Mouse (Mus musculus) CD4-positive, CD25-positive, alpha-beta regulatory T cell, adult 2 months (primary cell): ENCODE results near the gene Col6a3.

Experiments
- DNase-seq: peaks from one replicate; pipeline ENCODE4 v3.0.0-alpha.2; 2012; ENCODE audit warnings: low read depth, low spot score

Col6a3 gene

DNA sequence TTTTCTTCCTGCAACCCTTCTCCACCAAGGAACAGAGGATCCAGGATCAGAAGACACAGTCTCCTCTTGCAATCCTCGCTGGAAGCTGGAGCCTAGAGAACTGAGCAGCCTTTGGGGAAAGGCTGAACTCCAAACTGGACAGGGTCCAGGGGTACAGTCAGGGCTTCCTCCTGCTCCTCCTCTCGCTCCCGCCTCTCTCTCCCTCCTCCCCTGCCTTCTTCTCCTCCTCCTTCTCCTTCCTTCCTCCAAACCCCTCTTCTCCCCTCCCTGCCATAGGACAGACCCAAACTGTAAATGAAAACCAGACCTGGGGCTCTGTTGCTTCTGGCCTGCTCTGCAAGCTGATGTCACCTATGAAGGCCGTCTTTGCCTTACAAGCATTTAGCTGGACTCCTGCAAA, at the start of gene Col6a3:
Col6a3 (minus strand) TSS at position 136 of the 400 bp plus-strand sequence.
- DNase-seq, result no peak

DNA sequence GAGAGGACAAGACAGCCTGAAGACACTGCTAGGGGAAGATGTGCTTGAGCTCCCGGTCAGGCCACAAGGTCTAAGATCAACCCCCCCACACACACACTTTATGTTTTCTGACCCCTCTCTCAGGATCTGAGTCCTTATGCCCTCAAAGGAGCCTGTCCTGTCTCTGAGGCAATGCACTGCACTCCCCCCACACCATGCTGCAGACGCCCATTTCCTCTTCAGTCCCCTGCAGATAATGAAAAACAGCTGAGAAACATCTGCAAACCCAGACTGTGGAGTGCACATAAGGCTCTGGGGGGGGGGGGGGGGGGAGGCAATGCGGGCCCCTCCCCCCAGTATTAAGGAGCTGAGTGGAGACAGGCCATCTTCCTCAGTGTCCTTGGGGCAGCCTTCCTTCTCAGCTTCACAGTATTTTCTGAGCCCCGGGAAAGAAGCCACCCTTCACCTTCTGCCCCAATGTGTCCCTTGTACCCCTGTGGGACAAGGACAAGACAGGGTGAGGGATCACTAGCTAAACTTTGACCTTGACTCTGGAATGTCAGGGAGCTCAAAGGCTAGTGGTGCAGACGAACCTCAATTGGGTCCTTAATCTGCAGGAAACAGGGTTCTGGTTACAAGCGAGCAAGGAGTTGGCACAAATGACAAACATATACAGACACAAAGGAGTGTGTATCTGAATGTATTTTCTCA, 42.1 kb upstream of the Col6a3 start:
- no peak for DNase-seq

DNA sequence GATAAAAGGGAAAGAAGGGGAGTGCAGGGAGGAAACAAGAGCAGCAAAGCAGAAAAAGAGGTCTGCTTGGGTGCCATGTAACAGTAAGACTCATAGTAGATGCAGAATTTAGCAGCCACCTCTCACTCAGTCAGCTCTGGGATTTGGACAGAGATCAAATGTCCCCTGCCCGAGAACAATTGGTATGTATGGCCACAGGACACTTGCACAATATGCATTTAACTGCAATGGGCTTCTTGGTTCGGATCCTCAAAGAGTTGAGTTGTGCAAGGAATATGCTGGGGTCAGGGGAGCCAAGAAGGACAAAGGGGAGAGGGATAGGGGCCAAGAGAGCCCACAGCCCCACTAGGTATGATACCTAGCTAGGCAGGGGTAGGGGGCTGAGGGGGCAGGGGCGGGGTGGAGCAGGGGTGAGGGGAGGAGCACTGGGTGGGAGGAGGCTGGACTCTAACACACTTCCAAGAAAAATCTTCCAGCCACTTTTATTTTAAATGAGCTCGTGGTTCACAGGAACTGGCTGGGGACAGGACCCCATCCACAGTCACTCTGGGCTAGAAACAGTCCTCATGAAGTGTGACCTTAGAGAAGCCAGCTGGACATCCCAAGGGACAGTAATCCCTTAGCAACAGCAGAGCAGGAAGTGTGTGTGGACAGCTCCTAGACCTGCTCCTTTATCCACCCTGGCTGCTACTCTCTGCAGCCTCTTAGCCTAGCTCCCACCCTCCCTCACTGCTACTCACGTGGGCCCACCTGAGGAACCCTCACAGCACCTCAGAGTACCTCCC, 32.9 kb upstream of the Col6a3 start:
- no peak for DNase-seq

DNA sequence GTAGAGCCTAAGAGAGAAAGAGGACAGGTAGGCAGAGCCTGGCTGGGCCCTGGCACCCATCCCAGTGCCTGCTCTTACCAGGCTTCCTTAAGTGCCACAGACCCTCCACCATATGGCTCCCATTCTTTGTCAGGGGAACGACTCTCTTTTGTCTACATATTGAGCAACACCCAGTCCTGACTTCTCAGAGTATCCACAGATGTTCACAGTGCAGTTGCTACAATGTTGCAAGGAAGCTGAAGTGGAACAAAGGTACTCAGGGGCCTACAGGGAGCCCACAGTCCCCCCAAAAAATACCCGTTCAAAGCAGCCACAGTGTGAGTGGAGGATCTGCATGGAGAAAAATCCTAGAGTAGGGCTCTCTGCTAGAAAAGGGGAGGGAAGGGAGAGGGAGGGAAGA, 32.2 kb upstream of the Col6a3 start:
- DNase-seq, result no peak

DNA sequence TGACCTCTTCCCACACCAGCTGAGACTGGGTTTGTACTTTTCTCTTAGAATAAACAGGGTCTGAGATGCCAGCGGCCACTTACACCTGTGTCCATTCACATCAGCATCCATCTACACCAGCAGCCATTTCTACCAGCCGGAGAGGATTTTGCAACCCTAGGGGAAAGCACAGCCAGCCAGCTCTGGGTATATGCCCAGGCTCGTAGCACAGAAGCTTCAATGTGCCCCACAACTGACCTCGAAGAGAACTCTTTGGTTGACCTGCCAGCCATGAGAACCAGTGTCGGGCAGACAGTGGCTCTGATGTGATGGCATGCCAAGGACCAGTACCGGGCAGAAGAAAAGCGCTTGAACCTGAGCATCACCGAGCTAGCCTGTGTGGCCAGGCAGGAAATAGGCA, 31.6 kb upstream of the Col6a3 start:
- no peak for DNase-seq

DNA sequence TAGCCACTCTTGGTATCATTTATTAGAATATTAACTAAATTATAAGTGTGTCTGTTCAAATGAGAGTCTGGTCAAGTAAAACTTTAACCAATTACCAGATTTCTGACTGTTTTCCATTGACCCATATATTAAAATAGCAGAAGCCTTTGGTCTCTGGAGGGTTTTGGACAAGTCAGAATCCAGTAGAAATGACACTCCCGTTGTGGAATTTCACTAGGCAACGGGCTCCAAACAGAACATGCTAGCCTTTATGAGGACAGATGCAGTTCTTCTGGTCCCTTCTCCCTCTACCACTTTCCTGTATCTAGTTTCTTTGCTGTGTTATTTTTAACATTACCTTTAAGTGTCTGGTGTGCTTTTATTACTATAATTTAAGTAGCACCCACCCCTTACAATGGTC, 26.8 kb upstream of the Col6a3 start:
- DNase-seq, result no peak

DNA sequence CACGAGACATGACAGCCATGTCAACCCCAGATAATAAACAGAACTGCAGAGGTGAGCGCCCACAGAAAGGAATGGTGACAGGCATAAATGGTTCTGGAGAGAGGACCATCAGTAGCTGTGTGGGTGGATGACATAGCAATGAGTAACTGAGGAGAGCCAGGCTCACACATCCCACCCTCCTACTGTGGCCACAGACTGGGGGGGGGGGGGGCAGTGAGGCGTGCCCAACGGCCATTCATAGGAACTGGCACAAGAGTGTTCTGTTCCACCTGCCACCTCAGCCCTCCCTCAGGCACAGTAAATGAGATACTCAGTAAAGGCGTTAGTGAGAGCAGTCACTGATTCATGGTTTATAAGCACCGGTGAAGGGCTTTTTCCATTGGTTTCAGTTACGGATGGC, 23.0 kb upstream of the Col6a3 start:
- no peak for DNase-seq

DNA sequence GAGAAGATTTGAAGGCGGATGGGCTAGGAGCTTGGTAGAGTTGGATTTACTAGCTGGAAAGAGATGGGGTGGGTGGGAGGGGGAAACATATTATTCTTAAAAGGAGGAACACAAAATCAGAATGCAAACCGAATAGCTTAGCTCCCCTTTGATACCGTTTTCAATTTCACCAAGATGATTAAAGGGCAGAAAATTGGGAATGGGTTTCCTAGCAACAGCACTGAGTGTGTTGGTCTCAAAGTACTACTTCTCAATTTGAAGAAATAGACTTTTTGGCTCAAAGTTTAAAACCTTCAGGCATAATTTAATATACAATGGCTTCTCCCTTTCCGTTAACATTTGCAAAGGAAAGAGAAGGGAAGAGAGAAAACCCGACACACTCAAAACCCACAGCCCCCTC, 12.1 kb upstream of the Col6a3 start:
- DNase-seq, result no peak

DNA sequence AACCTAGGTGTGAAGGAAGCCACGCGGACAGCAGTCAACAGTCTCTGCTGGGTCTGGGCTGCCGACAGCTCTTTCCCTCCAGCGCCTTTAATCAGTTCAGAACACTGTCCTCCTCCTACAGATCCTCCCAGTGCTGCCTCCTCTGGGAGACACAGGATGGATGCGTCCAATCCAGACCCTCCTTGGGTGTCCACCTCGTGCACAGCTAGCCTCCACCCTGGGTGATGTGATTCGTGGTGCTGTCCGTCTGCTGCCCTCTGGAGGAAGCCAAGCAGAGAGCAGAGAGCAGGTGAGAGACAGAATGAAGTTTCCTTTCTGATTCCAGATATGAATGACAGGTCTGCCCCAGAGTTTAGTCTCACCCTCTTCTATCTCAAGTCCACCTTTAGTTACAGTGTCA, 6.1 kb upstream of the Col6a3 start:
- DNase-seq, result peak; percentile 33

DNA sequence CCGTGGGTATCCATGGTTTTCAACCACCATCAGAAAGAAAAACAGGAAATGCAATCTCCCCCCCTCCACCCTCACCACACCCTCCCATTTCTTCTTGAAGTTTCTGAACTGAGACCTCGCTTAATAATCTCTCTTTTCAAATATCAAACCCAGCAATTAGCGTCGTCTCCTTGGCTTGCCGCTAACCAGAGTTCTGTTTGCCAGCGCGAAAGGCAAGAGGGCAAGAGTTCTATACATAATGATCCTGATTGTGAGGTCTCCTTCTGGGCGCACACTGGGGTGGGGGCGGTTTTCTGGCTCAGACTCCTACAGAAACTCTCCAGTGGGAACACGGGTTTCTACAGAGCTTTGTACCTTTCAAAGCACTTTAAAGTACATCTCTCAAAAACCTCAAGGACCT, 1.4 kb upstream of the Col6a3 start:
- no peak for DNase-seq

DNA sequence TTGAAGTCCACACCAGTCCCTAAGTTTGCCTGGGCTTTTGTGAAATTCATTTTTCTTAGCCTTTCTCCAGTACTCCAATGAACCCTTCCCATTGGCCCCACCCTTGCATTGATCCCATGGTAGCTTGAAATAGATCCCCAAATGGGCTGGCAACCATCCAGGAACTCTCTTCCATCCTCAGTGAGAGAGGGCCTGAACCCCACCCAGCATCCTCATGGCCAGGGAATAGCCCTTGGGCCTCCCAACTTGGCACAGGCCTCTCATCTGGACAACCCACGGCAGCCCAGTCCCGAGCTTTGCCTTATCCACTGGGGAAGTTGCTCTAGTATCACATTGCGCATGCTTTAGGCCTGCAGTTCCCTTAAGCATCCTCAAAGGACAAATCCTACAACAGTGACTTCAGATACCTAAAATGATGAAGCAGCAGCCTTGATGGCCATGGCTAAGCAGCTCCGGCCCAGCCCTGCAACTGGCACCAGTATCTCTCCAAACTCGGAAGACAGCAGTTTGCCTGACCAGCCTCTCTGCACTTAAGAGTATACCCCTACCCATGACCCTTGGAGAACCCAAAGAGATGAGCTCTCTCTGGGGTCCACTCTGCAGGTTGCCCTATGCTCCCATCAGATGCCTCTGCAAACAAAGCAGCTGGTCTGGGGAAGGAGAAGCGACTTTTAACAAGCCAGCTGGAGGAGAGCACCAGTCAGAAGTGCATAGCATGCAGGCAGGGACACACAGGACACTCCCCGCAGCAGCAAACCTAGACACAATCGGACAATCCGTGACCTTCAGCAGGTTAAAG, 783 bp downstream of the Col6a3 start:
- DNase-seq, result no peak

DNA sequence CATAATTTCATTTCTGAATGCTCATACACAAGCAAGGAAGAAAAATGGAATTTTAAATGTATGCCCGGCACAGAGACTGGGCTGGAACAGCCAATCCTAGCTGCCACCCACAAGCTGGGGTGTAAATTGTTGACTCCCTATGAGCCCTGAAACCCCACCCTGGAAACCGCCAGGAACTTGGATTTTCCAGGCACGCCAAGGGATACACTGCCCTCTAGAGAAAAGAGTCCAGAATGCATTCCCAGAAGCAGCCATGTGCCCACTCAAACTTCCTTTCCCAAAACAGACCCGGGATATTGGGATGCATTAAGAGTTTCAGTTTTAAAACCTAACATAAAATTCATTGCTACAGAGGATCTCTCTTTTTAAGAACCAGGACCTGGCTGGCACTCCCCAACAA, 3.5 kb downstream of the Col6a3 start:
- DNase-seq, result no peak

DNA sequence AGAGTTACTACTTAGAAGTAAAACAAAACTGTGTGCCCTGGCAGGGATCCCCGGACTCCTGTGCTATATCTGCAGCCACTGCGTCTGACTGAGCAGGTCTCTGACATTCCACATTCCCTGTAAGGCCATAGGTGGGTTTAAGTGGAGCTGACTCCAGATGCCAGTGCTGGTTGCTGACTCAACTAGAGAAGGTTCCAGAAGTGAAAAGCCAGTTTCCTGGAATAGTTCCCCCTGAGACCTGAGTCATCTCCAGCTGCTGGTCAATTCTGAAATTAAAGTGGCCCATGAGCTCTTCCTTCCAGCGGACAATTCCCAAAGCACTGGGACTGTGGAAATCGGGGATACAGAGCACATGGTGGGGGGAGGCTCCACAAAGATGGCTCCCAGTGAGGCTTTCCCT, 5.1 kb downstream of the Col6a3 start:
- no peak for DNase-seq

DNA sequence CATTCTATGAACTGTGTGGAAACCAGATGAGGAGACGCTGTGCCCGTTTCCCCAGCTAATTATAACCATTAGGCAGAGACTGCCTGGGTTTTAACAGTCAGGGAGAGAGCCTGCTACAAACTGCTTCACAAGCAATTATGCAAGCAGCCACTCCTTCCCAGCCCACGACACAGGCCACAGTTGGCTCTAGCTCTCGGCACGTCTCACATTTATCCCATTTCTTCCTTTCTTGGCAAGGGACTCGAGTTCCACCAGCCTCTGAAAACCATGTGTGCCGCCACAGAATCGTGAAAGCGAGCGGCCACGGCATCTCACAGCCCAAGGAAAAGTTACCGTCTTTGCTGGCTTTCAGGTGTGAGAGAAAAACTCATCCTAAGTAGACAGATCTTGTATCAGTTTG, 5.5 kb downstream of the Col6a3 start:
- no peak for DNase-seq

DNA sequence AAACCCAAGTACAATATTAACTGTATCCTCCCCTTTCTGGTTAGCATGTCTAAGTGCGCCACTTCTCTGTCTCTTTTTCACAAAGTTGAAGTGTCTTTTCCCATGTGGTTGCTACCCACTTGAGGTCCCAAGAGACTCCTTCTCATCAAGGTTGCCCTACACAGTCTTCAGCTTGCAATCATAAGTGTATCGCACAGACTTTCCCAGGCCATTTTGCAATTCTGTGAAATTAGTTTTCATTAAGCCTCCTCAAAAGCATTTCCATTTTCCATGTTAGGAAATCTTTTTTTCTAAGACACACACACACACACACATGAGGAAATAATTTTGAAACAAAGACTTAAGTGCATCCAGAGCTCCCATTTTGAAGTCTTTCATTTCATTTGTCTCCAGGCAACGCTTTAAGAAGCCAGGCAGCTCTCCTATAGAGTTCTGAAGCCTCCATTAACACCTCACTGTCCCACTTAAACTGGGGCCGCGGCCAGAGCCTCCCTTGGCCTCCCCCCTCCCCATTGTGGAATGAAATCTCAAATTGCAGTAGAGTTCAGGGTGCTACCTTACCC, 7.5 kb downstream of the Col6a3 start:
- DNase-seq, result no peak

DNA sequence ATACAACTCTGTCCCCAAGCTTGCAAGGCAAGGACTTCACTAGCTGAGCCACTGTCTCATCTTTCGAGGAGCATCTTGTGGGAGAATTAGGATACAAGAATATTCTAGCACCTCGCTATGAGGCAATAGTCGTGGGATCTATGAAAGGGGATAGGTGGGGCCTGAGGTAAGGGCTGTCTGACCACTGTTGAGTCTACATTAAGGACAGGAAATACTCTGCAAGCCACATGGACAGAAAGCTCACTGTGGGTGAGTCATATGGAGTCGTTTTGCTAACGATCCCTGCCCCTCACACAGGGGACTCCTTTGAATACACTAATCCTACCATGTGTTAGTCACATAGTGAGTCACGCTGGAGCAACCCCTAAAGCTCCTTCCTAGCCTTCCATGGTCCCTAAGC, 9.1 kb downstream of the Col6a3 start:
- no peak for DNase-seq

DNA sequence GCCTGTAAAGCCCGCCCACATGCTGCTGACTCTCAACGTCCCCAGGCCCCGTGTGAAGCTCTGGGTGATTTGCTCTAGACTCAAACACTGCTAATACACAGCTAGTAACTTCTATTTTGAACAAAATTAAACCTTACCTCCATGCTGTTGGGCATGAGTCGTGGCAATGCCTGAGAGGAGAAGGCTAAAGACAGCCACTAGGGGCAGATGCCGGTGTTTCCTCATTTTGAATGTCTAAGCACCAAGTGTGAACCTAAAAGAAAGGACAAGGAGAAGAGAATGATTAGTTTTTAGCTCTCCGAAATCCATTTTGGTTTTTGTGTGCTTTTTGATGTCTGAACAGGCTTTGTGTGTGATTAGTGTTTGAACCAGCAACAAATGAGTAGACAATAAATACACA, 13.8 kb downstream of the Col6a3 start:
- DNase-seq, result no peak

DNA sequence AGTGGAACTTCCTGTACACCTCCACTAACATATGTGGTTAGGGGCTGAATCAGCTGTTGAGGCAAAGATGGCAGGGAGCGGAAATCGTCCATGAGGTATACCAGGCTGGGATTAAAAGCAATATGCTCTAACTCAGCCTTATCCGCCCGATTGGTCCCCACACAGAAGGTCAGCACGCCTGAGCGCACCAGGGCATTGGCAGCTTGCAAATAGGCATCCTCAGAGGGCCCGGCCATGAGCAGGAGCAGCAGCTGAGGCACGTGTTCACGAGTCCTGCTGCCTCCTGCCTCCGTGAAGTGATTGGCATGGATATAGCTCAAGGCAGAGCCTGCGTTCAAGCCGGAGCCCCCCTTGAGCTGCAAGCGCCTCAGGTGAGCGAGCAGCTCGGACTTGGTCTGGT, 30.5 kb downstream of the Col6a3 start:
- DNase-seq, result no peak

DNA sequence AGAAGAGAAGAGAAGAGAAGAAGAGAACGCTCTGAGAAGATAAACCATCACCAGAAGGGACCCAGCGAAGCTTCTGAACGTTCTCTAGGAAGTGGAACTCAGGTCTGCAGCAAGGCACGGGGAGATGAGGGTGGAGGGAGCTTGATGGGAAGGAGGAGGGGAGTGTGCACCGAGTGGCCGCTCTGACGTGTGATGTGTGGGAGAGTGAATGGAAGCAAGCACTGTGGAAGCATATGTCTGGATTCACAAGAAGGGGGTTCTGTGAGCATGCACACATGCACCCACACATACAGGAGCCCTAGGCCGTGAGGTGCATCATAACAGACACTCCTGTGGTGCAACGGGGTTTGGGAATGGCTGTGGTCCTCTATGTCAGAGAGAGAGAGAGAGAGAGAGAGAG, 34.8 kb downstream of the Col6a3 start:
- no peak for DNase-seq

DNA sequence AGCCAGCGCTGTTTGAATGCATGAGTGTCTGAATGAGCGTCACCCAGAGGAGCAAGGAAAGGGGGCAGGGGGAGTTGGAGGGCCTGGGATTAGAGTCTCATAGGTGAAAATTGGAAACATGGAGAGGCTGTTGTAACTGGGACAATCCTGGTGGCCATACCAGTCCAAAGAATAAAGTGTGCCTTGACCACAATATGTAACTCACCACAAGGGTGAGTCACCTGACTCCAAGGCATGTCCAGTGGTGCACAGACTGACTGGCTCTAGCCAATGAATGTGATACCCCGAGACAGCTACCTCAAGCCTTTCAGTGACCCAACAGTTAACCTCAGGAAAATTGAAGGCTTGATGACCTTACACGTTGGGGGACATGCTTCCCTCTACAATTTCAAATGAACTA, 40.7 kb downstream of the Col6a3 start:
- no peak for DNase-seq

DNA sequence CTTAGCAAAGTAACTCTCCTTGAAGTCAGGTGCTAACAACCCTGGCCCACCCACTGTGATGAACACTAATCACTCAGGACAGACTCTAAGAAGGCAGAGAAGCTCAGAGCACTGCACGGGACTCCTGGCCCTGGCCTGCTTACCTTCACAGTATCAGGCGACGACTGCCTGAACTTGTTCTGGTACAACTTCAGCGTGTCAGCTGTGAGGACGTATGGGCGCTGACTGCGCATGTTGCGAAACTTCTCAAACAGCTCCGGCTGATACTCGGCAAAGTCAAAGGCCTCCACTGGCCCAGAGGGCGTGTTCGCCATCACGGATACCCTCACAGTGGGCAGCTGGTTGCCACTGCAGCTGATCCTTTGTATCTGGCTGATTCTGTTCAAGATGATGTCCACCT, 42.7 kb downstream of the Col6a3 start:
- DNase-seq, result no peak

DNA sequence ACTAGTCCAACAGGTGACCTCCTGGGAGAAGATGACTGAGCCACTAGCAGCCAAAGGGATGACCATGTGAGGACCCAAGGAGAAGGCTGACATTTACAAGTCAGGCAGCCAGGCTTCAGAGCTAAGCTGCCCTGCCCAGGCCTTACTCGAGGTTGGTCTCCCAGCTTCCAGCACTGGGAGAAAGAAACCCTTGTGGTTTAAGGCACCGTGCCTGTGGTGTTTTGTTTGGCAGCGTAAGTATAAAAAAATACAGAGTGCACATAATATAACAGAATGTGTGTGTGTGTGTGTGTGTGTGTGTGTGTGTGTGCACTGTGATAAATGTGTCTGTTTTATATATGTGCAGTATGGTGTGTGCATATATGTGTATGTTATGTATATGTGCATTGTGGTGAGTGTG, 43.3 kb downstream of the Col6a3 start:
- DNase-seq, result no peak
